Mouse (Mus musculus) embryonic facial prominence, embryonic 15.5 days (tissue): ENCODE measurements at regions not wholly inside any gene's neighbourhood (a gene's known extent, or its start where the extent isn't known, plus 50 kb on each side); places are given as distances from the start of the nearest gene placed in this dataset.
"Not testable (repeated sequence)": the region's sequence is repeated elsewhere in the genome, so short reads cannot be mapped to it uniquely, and the experiment has no call there.

Experiments used
- ATAC-seq: fragments of 200-750 bp; cut with Nextera tagmentation; 2 replicates; pipeline ENCODE4 v1.8.0; 2017; ENCODE audit warnings: low read depth, moderate TSS enrichment; ENCODE audit not compliant: insufficient number of reproducible peaks, low FRiP score, low TSS enrichment
- H3K27ac ChIP-seq: fragments of 300-500 bp; sonication (generic); replicated peaks from 2 replicates; pipeline ENCODE4 v1.5.1; 2015; ENCODE audit warnings: mild to moderate bottlenecking, inconsistent platforms
- H3K27me3 ChIP-seq: fragments of 300-500 bp; sonication (generic); 2 replicates; pipeline ENCODE4 v1.6.1; 2015; ENCODE audit warnings: inconsistent platforms
- H3K36me3 ChIP-seq: fragments of 300-500 bp; sonication (generic); 2 replicates; pipeline ENCODE4 v1.6.1; 2015; ENCODE audit warnings: mild to moderate bottlenecking, inconsistent platforms
- H3K4me1 ChIP-seq: fragments of 300-500 bp; sonication (generic); 2 replicates; pipeline ENCODE4 v1.6.1; 2015; ENCODE audit warnings: inconsistent platforms
- H3K4me2 ChIP-seq: fragments of 300-500 bp; sonication (generic); replicated peaks from 2 replicates; pipeline ENCODE4 v1.6.1; 2015; ENCODE audit warnings: mild to moderate bottlenecking, inconsistent platforms
- H3K4me3 ChIP-seq: fragments of 300-500 bp; sonication (generic); replicated peaks from 2 replicates; pipeline ENCODE4 v1.5.1; 2015; ENCODE audit warnings: mild to moderate bottlenecking, inconsistent platforms
- H3K9ac ChIP-seq: fragments of 300-500 bp; sonication (generic); 2 replicates; pipeline ENCODE4 v1.6.1; 2015; ENCODE audit warnings: inconsistent platforms
- H3K9me3 ChIP-seq: fragments of 300-500 bp; sonication (generic); replicated peaks from 2 replicates; pipeline ENCODE4 v1.6.1; 2016; ENCODE audit warnings: inconsistent platforms
- WGBS: fragments of 180-500 bp; shearing (Covaris S2); methylation state at CpG from one replicate; pipeline ENCODE4 v1.1.7; 2015; 5-methylcytosine and 5-hydroxymethylcytosine counted together

DNA sequence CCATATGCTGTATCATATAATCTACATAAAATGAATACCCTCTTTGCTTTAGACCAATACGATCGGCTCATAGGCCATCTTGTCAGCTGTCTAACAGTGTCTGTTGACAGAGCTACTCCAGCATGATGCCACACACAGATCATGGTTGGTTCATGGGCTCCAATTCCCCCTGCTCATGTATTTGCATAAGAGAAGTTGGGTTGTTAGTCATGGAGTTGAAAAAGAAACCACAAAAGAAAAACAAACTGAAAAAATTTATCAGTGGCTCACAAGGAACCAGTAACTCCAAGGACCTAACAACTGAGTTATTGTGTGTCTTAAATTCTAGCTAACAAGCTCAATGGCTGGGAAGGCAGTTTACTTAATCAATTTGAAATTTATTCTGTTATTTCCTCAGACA is 176.1 kb upstream of the Arhgap18 start:
- H3K27ac ChIP-seq: no peak overlapping the region

GRCm38 (mm10) chr10:26585106-26585505 is 168.1 kb upstream of the Arhgap18 start:
- Histone ChIP-seq H3K9me3 (peaks cover 5% of the 10 kb centered on the region; the same call in 1 of the 2 replicates), H3K4me1 (no peaks in the 10 kb centered on the region), H3K27me3 (no peaks in the 10 kb centered on the region), H3K36me3 (no peaks in the 10 kb centered on the region), H3K4me3 (no peak overlapping the region), H3K4me2 (no peak overlapping the region), H3K9ac (no peak overlapping the region), H3K27ac (no peak overlapping the region)
- ATAC-seq: no peak
- WGBS: 72% methylated on average over 2 of the region's 2 CpGs

More for the DNA sequence above, 176.1 kb upstream of the Arhgap18 start:
- H3K9ac ChIP-seq: no peak overlapping the region
- H3K9me3 ChIP-seq: no peaks in the 10 kb centered on the region
- H3K4me3 ChIP-seq: no peak overlapping the region
- no peak overlapping the region for H3K4me2 ChIP-seq
- ATAC-seq: no peak
- 83% methylated on average over 2 of the region's 2 CpGs for WGBS
- no peaks in the 10 kb centered on the region for H3K4me1 ChIP-seq
- no peaks in the 10 kb centered on the region for H3K27me3 ChIP-seq
- no peaks in the 10 kb centered on the region for H3K36me3 ChIP-seq

GRCm38 (mm10) chr10:26607081-26607480 is 146.1 kb upstream of the Arhgap18 start:
- not testable (repeated sequence) for ATAC-seq, H3K4me1 ChIP-seq, H3K36me3 ChIP-seq, H3K4me2 ChIP-seq, H3K27ac ChIP-seq, H3K9ac ChIP-seq, H3K4me3 ChIP-seq, H3K9me3 ChIP-seq, H3K27me3 ChIP-seq
- 71% methylated on average over 4 of the region's 4 CpGs for WGBS

GRCm38 (mm10) chr10:26611246-26611645 is 142.0 kb upstream of the Arhgap18 start:
- no peaks in the 10 kb centered on the region for H3K27me3 ChIP-seq
- no peak overlapping the region for H3K4me2 ChIP-seq
- H3K4me3 ChIP-seq: no peak overlapping the region
- no peaks in the 10 kb centered on the region for H3K36me3 ChIP-seq
- no peak overlapping the region for H3K27ac ChIP-seq
- no peak for ATAC-seq
- H3K9ac ChIP-seq: no peak overlapping the region
- H3K4me1 ChIP-seq: no peaks in the 10 kb centered on the region
- H3K9me3 ChIP-seq: no peaks in the 10 kb centered on the region

DNA sequence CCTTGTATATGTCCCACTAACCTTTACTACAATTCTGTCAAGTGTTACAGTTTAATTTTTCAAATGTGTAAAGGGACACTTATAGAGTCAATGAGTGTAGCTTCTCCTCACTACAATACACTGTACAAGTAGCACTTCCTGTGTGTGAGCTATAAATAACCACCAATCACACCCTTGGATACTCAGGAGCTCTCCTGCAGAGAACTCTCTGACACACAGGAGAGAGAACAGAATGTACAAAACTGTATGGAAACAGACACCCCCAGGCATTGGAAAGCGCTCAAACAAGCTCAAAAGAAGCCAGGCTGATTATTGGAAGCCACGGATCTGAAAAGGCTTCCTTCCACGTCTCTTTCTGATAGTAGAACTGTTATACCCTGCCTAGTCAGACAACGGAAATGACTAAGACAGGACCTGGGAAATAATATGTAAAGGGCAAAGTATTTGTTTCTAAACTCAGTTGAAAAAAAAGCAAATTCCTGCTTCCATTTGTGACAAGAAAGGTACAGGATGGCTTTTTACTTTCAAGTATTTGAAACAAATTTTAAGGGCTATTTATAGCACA is 122.9 kb upstream of the Arhgap18 start:
- H3K4me3 ChIP-seq: no peak overlapping the region
- 41% methylated on average over 4 of the region's 4 CpGs for WGBS
- no peak for ATAC-seq

GRCm38 (mm10) chr10:26632266-26632665 is 121.0 kb upstream of the Arhgap18 start:
- Histone ChIP-seq H3K36me3 (no peaks in the 10 kb centered on the region), H3K9ac (no peak overlapping the region), H3K4me2 (no peak overlapping the region), H3K9me3 (no peaks in the 10 kb centered on the region), H3K4me1 (0 out of 2 replicates have a peak, but pooled peaks cover 2% of the 10 kb centered on the region), H3K27ac (no peak overlapping the region), H3K27me3 (no peaks in the 10 kb centered on the region), H3K4me3 (no peak overlapping the region)
- ATAC-seq: no peak
- 89% methylated on average over 5 of the region's 5 CpGs for WGBS

More for the DNA sequence above, 122.9 kb upstream of the Arhgap18 start:
- no peaks in the 10 kb centered on the region for H3K27me3 ChIP-seq
- H3K36me3 ChIP-seq: no peaks in the 10 kb centered on the region
- no peak overlapping the region for H3K4me2 ChIP-seq
- H3K9ac ChIP-seq: no peak overlapping the region
- no peak overlapping the region for H3K27ac ChIP-seq
- H3K9me3 ChIP-seq: no peaks in the 10 kb centered on the region
- 0 out of 2 replicates have a peak, but pooled peaks cover 2% of the 10 kb centered on the region for H3K4me1 ChIP-seq

DNA sequence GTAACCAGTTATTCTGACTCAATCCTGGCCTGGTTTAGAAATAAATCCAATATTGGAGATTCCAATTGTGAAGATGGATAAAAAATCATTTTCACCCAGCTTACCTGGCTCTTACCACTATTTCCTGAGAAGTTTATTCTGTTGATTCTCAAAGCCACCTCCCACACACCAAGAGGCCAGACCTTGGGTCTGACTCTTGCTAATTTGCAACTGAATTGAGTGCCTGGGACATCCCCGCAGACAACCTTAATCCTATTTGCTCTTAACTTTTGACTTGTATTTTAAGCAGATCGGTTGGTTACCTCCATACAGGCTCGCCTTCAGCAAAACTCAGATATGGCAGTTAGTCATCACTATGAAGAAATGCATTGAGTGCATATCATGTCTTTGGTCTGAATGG is 115.8 kb upstream of the Arhgap18 start:
- Histone ChIP-seq H3K27me3 (no peaks in the 10 kb centered on the region), H3K4me2 (no peak overlapping the region), H3K4me1 (no peaks in the 10 kb centered on the region), H3K9me3 (no peaks in the 10 kb centered on the region), H3K4me3 (no peak overlapping the region), H3K36me3 (no peaks in the 10 kb centered on the region), H3K27ac (no peak overlapping the region), H3K9ac (no peak overlapping the region)
- no peak for ATAC-seq
- WGBS: 60% methylated on average over 3 of the region's 3 CpGs

DNA sequence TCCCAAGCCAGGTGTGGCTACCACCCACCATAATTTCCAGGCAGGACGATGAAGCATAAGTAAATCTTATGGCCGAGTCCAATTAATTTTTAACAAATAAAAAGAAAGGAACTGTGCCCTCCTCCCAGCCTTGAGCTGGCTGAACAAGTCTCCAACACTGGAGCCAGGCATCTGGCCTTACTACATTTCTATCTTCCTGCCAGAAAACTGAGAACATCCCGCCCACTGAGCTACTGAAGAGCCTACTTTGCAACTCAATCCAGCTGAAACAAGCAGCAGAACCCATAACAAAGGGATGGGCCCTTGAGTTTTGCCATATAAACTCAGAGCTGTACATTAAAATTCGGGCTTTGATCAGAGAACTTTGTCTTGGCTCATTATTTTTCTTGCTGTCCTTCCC is 115.2 kb upstream of the Arhgap18 start:
- no peak overlapping the region for H3K4me2 ChIP-seq
- no peak overlapping the region for H3K27ac ChIP-seq
- no peak overlapping the region for H3K9ac ChIP-seq
- H3K4me3 ChIP-seq: no peak overlapping the region
- H3K36me3 ChIP-seq: no peaks in the 10 kb centered on the region
- H3K9me3 ChIP-seq: no peaks in the 10 kb centered on the region
- H3K4me1 ChIP-seq: no peaks in the 10 kb centered on the region
- 49% methylated on average over 4 of the region's 4 CpGs for WGBS
- no peaks in the 10 kb centered on the region for H3K27me3 ChIP-seq
- no peak for ATAC-seq

DNA sequence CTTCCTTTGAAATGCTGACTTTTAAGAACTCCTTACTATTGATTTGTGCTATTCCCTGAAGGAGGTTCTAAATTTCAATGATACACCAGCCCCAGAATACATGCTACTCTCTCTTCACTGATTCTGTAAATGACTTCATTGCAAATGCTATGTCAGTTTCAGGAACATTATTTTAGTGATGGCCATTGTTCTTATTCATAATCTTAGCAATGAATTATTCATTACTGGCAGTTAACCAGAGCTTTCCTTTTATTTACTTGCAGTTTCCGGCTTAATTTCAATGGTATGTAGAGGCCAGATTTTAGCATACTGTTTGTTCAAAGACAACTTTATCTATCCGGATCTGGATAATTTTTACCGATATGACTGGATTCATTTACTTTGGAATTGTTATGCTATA is 114.1 kb upstream of the Arhgap18 start:
- Histone ChIP-seq H3K4me2 (no peak overlapping the region), H3K4me3 (no peak overlapping the region), H3K9me3 (no peaks in the 10 kb centered on the region), H3K27ac (no peak overlapping the region), H3K4me1 (no peaks in the 10 kb centered on the region), H3K9ac (no peak overlapping the region), H3K27me3 (no peaks in the 10 kb centered on the region), H3K36me3 (no peaks in the 10 kb centered on the region)
- no peak for ATAC-seq
- 69% methylated on average over 3 of the region's 3 CpGs for WGBS

GRCm38 (mm10) chr10:26653103-26653502 is 100.1 kb upstream of the Arhgap18 start:
- Histone ChIP-seq H3K4me1 (no peaks in the 10 kb centered on the region), H3K36me3 (no peaks in the 10 kb centered on the region), H3K9ac (no peak overlapping the region), H3K9me3 (no peaks in the 10 kb centered on the region), H3K4me2 (no peak overlapping the region), H3K4me3 (no peak overlapping the region), H3K27ac (no peak overlapping the region), H3K27me3 (no peaks in the 10 kb centered on the region)
- ATAC-seq: no peak
- WGBS: 69% methylated on average over 1 of the region's 1 CpGs

DNA sequence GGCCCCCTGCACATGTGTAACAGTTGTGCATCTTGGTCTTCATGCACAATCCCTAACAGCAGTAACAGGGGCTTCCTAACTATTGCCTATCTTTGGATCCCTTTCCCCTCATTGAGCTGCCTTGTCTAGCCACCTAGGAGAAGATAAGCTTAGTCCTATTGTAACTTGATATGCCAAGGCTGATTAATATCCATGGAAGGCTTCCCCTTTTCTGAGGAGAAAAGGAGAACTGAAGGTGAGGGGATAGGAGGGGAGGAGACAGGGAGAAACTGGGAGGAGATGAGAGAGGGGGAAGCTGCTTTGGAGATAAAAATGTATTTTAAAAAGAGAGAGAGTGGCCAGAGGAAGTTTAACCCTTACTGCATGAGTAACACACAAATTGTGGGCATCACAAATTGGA is 89.0 kb upstream of the Arhgap18 start:
- H3K27ac ChIP-seq: no peak overlapping the region
- H3K9me3 ChIP-seq: no peaks in the 10 kb centered on the region
- no peak overlapping the region for H3K4me3 ChIP-seq
- H3K9ac ChIP-seq: no peak overlapping the region
- no peak for ATAC-seq
- H3K27me3 ChIP-seq: no peaks in the 10 kb centered on the region
- no peak overlapping the region for H3K4me2 ChIP-seq
- no peaks in the 10 kb centered on the region for H3K36me3 ChIP-seq
- H3K4me1 ChIP-seq: no peaks in the 10 kb centered on the region

- no peaks in the 10 kb centered on the region for H3K27me3 ChIP-seq
- no peak for ATAC-seq
- H3K4me1 ChIP-seq: no peaks in the 10 kb centered on the region
- 48% methylated on average over 4 of the region's 4 CpGs for WGBS
- no peak overlapping the region for H3K9ac ChIP-seq
- H3K36me3 ChIP-seq: no peaks in the 10 kb centered on the region
- H3K4me3 ChIP-seq: no peak overlapping the region
- H3K4me2 ChIP-seq: no peak overlapping the region
- H3K27ac ChIP-seq: no peak overlapping the region
- H3K9me3 ChIP-seq: no peaks in the 10 kb centered on the region
Observed at GRCm38 (mm10) chr10:26679500-26680227, 73.6 kb upstream of the Arhgap18 start.
